Mouse (Mus musculus) splenic B cell, adult 2 months (primary cell): ENCODE measurements around the gene 4933425L06Rik.

Experiments
- DNase-seq: peaks from one replicate; pipeline ENCODE4 v3.0.0-alpha.2; 2011; ENCODE audit warnings: low read depth, low spot score
- H3K27me3 ChIP-seq: 2 replicates; pipeline ENCODE4 v1.6.1; 2012; ENCODE audit warnings: mild to moderate bottlenecking, low read length, moderate library complexity, mixed read lengths; ENCODE audit not compliant: control insufficient read depth, poor library complexity, insufficient read depth, severe bottlenecking
- H3K36me3 ChIP-seq: 2 replicates; pipeline ENCODE4 v1.6.1; 2012; ENCODE audit warnings: mild to moderate bottlenecking, low read length, moderate library complexity, mixed read lengths; ENCODE audit not compliant: control insufficient read depth, poor library complexity, insufficient read depth, severe bottlenecking

4933425L06Rik gene

DNA sequence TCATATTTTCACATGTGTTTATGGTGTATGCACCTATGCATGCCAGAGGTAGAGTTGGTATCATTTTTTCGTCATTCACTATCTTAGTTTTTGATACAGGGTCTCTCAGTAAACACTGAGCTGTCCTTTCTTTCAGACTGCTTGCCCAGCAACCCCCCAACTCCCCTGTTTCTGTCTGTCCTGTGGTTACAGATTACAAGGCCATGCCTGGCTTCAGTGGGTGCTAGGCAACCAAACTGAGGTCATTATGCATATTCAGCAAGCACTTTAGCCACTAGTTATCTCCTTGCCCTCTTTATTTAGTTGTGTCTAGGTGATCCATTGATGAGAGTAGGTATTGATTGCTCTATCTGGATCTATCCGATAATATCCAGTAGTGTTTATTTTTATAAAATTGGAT is 14.4 kb downstream of the 4933425L06Rik start:
- no peaks in the 10 kb centered on the region for H3K27me3 ChIP-seq
- H3K36me3 ChIP-seq: no peaks in the 10 kb centered on the region
- no peak for DNase-seq

DNA sequence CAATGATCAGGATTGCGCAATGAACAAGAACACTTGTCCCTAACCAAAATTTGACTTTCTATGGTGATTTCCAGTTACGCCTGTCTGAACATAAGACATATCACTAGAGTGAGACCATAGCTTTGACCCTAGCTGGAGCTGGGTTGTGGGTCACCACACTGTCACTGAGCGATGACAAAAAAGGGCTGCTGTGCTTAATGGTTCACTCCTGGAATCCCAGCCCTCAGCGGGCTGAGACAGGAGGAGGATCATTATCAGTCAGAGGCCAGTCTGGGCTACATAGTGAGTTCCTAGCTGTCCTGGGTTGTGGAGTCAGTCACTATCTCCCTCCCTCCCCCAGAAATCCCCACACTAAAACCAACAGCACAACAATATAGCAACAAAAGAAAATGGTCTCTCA is 18.8 kb downstream of the 4933425L06Rik start:
- DNase-seq: no peak
- Histone ChIP-seq H3K27me3 (no peaks in the 10 kb centered on the region), H3K36me3 (no peaks in the 10 kb centered on the region)

DNA sequence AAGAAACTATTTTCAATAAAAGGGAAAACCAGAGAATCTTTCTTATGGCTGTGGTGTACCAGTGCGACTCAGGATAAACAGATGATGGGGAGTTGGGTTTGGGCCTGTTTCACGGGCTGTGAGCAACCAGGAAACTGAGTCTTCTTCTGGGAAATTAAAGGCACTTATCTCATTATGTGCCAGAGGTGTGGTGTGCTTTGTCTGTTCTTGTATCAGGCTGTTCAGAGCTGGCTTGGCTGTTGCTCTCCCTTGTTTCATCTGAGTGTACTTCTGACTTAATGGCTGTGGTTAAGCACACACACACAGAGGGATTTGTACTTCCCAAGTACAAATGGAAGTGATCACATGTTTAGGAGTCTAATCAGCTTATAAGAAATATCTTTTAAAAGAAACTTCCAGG is 22.5 kb downstream of the 4933425L06Rik start:
- no peak for DNase-seq
- Histone ChIP-seq H3K27me3 (no peaks in the 10 kb centered on the region), H3K36me3 (no peaks in the 10 kb centered on the region)

DNA sequence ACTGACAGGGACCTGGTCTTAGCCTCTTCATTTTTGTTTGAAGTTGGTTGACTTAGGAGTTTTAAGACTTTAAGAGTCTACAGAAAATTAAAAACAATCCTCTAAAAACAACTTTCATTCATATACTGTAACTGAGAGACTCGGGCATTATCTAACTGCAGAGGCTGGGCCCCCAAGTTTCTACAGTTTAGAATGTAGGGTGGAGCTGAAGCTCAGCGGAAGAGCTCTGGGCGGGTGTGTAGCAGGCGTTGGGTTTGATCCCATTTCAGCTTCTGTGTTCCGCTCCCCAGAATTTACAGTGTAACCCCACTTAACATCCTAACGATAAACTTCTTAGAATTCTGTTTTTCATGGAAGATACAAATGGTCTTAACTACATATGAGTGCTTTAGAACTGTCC is 29.7 kb downstream of the 4933425L06Rik start:
- no peak for DNase-seq
- H3K27me3 ChIP-seq: no peaks in the 10 kb centered on the region
- no peaks in the 10 kb centered on the region for H3K36me3 ChIP-seq

DNA sequence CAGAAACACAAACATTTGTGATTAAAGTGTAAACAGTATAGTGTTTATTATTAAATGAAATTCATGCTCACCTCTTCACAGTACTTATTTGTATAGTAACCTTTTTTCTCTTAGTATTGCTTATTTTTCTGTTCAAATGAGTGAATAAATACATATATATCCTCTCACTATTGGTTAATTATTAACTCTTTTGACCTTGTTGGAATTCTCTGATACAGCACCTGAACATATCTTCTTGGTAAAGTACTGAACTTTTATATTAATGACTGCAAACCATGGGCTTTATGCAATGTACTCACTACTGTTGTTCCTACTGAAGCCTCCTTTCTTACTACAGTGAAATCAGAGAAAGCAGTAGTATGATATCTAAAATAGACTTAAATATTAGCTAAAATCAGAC is 39.7 kb downstream of the 4933425L06Rik start:
- no peak for DNase-seq
- no peaks in the 10 kb centered on the region for H3K27me3 ChIP-seq
- no peaks in the 10 kb centered on the region for H3K36me3 ChIP-seq

DNA sequence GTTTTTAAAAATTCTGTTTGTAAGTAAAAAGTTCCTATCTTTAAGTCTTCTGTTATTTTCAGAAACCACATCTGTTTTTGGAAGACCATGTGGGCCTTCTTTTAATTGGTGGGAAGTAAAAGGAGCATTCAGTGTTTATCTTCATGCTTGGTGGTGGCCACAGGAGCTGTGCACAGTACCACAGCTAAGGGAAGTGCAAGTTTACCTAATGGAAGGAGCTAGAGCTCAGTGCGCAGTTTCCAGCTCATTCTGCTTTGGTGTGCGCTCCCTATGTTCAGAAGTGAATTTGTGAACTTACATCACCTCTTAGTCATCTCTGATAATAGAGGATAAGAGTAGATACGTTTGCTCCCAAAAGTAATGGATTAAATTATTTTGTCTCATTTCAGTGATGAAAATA is 40.2 kb downstream of the 4933425L06Rik start:
- Histone ChIP-seq H3K27me3 (no peaks in the 10 kb centered on the region), H3K36me3 (no peaks in the 10 kb centered on the region)
- no peak for DNase-seq

DNA sequence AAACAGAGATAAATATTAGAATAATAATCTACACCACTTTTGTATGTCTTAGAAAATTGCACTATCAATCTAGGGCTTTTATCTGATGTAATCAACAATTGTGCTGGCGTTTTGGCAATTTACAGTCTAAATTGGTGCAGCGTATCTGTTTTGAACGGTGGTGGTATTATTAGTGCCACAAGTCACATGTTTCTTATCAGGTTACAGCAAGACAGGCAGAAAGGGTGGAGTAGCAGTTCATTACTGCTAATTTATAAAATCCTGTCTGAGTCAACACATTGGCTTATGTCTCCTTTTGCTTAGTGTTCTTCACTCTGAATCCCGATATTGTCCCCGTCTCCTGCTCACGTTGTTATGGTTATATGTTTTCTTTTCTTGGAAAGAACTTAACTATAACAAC is 48.2 kb downstream of the 4933425L06Rik start:
- H3K36me3 ChIP-seq: no peaks in the 10 kb centered on the region
- DNase-seq: no peak
- H3K27me3 ChIP-seq: no peaks in the 10 kb centered on the region

DNA sequence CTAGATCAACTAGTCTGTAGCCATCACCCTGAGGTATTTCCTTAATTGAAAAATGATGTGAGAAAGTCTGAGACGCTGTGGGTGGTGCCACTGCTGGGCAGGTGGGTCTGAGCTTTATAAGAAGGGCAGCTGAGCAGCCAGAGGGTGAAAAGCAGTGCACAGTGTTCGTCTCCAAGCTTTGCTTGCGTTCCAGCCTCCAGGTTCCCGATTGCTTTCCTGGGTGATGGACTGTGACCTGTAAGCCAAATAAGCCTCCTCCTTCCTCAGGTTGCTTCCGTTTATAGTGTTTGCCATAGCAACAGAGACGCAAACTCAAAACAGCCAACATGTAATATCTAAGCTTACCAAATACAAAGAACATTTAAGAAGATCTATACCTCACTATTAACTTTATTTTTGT is 50.4 kb downstream of the 4933425L06Rik start:
- Histone ChIP-seq H3K36me3 (no peaks in the 10 kb centered on the region), H3K27me3 (no peaks in the 10 kb centered on the region)
- DNase-seq: no peak

DNA sequence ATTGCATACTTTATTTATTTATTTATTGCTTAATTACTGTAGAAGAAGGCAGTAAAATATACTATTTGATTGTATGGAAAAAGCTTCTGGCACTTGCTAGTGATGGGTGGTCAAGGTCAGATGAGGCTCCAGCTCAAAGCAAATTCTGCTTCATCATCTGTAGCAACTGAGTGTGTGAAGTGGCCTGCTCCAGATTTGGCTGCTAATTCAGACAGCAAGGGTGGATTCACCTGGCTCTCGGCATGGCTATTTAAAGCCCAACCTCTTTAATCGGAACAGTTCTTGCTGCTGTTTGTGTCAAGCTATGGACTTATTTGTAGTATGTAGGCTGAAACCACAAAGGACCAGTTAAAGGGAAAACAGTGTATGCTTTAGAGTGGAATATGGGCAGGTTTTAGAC is 50.9 kb downstream of the 4933425L06Rik start:
- no peak for DNase-seq
- no peaks in the 10 kb centered on the region for H3K36me3 ChIP-seq
- no peaks in the 10 kb centered on the region for H3K27me3 ChIP-seq

DNA sequence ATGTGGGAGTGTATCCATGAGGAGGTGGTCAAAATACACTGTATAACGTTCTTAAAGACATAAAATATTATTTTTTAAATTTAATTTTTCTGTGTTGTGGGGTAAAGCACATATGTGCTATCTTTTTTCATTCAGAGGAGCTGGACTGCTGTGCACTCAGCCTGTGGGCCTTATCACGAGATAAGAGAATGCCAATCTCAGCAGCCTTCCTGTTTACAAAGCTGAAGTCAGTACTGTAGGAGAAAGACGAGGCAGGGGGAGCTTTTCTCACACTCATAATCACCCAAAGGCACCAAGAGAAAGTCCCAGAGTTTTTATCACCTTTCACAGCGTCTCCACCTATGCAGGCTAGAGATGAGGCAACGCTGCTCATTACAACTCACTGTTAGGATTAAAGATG is 52.5 kb downstream of the 4933425L06Rik start:
- H3K27me3 ChIP-seq: no peaks in the 10 kb centered on the region
- no peaks in the 10 kb centered on the region for H3K36me3 ChIP-seq
- no peak for DNase-seq

DNA sequence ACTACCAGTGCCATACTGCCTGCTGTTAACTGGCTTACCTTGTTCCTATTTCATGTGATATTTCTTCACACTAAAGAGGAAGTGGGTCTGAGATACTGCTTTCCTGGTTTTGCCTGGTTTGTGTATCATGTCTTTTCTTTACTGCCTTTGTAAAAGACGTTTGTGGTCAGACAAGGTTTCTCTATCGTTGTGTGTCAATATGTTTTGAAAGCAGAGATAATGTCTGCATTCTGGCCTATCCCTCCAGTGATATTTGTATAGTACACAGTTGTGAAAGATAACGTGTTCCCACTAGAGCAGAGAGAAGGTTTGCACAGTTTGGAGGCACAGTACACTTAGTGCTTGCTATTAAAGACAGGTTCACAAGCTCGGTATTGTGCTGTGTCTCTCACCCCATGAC is 58.0 kb downstream of the 4933425L06Rik start:
- no peak for DNase-seq
- H3K27me3 ChIP-seq: no peaks in the 10 kb centered on the region

DNA sequence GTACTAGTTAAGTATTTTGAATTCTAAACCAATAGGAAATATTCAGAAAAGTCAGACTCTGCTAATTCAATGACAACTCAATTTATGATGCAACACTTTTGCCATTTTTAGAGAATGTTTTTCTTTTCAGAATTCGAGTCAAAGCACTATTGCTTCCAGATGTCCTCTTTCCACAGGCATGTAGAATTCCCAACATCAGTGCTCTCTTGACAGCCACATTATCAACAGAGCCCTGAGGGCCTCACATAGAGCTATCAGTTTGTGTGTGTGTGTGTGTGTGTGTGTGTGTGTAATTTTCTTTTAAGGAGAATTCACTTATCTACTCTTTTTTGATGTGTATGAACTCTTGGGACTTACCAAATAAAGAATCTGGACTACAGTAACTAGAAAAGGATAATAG is 64.9 kb downstream of the 4933425L06Rik start:
- no peaks in the 10 kb centered on the region for H3K36me3 ChIP-seq
- H3K27me3 ChIP-seq: no peaks in the 10 kb centered on the region
- DNase-seq: no peak

More for the DNA sequence above, 58.0 kb downstream of the 4933425L06Rik start:
- H3K36me3 ChIP-seq: no peaks in the 10 kb centered on the region

DNA sequence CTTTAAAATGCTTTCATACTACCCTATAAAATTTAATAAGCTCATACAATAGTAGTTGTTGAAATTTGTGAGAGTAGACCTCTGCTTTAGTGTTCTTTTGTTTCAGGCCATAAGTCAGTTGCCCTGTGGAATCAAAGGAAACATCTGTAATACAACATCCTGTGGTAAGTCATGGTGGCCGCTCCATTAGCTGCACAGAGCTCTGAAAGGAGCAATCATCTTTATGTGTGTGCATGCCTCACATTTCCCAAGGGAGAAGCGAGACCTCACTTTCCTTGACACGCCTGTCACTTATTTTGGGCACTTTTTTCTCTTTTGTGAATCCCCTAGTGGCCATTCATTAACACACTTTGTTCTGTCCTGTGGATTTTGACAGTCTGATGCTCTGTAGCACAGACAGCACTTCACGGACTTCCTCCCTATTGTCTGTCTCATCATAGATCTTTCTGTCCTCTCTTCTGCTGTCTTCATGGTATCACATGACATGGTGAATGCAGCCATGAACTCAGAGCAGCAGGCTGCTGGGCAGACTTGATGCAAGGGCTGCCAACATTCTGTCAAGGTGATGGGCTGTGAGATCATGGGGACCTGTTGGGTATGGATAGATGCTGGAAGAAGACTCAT is 66.0 kb downstream of the 4933425L06Rik start:
- no peaks in the 10 kb centered on the region for H3K36me3 ChIP-seq
- peak; percentile 11 for DNase-seq
- H3K27me3 ChIP-seq: no peaks in the 10 kb centered on the region

DNA sequence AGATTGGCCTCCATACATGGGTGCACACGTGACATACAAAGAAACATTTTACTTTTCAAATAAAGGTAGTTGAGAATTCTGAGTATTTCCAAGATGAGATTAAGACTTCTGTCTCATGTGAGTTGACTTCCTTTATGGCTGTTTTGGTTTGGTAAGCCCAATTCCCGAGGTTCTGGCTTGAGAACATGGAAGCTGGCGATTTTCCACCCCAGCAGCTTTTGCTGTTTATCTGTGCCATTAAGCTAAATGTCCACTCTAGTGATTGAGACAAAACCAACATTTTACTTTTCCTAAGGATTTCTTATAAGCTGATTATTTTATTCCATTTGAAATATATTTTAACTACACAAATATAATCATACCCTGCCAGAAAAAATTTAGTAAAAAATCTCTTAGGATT is 68.1 kb downstream of the 4933425L06Rik start:
- no peak for DNase-seq
- Histone ChIP-seq H3K27me3 (no peaks in the 10 kb centered on the region), H3K36me3 (no peaks in the 10 kb centered on the region)

DNA sequence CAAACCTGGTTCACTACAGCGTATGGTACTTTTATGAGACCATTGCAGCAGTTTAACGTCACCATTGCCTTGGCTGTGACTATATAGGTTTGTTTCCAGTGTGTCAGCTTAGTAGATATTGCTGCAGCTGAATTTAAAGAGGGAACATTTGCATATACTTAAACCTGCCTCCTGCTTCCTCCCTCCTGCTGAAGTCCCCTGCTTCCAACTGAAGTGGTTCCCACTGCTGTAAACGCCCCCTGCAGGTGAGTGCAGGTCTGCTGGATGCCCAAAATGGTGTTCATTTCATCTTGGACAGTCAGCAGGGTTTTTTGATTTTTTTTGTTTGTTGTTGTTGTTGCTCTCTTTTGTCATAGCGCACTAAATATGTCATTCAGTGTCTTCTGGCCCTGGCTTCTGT is 72.0 kb downstream of the 4933425L06Rik start:
- DNase-seq: peak; percentile 25
- no peaks in the 10 kb centered on the region for H3K36me3 ChIP-seq
- H3K27me3 ChIP-seq: no peaks in the 10 kb centered on the region

DNA sequence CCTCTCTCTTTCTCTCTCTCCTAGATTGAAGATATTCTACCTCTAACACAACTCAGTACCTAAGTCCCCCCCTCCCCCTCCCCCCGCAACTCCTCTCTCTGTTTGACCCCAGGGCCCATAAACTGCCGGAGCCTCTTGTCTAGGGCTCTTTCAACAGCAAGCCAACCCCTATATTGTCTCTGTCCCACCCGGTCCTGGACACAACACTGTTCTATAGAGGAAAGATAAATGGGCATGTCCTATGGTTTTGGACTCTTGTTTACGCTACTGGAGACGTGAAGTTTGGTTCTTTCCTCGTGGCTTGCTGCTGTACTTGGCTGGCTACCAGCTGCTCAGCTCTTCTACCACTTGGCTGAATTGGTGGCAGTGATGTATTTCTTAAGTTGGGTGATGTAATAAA is 83.5 kb downstream of the 4933425L06Rik start:
- H3K36me3 ChIP-seq: no peaks in the 10 kb centered on the region
- no peak for DNase-seq
- H3K27me3 ChIP-seq: no peaks in the 10 kb centered on the region
